Mouse (Mus musculus): ENCODE results near the gene Pvalb. TPM values are rescaled to one million over a fixed set of nuclear protein-coding genes. Genes with fewer than 3 reads are reported as not detected.

Pvalb gene
- total RNA-seq, 2 experiments from 2014 or later, result 0.29 TPM; not detected in 1

DNA sequence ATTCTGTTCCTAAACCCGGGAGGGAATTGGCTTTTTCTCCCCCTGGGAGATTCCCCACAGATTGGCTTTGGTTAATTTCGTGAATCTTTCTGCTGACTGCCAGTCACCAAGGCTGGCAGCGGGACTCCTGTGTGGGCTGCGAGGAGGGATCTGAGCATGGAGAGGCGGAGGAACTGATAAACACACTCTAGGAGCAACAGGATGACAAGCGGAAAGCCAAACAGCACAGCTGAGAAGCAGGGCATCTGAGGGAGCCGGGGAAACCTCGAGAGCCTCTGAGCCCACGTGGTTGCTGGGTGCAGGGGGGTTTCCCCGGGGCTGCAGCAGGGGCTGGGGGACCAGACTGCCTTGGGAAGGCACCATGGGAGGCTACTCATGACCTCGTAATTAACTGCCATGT, 36.6 kb downstream of the Pvalb start:
- DNase-seq, result no peak
- intact Hi-C loops (cut with DNase I), result no loop called here

DNA sequence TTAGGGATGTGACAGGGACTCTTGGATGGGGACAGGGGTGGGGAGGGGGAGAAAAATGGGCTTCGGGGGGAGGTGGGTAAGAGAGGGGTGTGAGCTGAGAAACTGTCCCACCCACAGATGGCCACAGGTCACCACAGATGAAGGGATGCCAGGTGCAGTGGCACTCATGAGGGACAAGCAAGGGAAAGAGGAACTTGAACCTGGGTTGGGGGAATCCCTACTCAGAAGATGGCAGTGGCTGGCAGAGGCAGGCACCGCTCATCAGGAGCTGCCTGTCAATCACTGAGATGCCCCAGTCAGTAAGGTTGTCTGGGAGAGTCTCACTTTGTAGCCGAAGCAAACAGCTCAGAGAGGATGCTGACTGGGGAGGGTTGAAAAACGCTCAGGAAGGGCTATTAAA, 40.9 kb downstream of the Pvalb start:
- DNase-seq, result no peak
- intact Hi-C loops (cut with DNase I), result no loop called here

DNA sequence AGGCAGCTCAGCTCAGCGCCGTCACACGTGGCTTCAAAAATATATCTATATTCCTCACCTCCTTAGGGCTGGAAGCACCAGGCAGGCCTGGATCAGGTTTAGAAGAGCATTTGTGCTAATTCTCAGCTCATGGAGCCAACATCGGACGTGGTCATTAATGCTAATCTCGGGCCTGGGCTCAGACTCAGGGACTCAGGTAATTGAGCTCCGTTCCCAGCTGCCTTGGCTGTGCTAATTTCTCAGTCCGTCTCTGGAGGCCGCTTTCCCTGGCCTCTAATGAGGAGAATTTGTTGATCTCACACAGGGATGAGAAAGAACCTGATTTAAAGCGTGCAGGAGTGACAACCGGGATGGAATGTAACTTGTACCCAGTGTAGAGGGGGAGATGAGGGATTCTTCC, 41.7 kb downstream of the Pvalb start:
- no peak for DNase-seq
- intact Hi-C loops (cut with DNase I), result no loop called here

DNA sequence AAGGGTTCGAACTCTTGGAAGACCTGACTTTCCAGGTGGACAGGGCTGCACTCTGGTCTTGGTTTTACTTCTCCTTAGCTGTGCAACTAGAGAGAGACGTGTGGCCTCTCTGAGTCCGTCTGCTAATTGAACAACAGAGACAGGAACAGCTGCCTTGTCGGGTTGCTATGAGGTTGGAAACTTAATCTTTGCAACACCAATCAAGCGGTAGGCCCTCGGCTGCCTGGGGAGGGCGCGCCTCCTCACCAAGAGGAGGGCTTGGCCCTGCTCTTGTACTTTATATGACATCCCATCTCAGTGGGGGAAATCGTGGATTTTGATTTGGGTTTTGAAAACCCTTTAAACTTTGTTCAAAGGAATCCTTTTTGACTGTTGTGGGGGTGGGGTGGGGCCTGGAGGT, 44.3 kb downstream of the Pvalb start:
- no peak for DNase-seq
- intact Hi-C loops (cut with DNase I), result no loop called here

DNA sequence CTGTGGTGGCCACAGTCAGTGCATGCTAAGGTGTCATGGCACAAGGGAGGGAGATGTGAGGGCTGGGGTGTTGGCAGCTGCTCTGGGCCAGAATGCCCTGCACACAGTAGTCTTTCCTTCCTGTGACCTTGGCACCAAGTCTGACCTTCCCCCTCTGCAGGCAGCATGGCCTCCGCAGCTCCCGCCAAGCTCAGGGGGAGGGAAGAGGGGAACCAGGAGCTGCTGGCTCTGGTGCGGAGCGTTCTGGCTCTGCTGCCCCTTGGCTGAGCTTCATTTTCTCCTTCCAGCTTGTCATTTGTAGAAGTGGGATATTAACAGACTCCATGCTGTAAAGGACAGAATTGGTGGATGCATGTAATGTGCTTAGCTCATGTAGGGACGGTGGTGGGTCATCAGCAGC, 47.9 kb downstream of the Pvalb start:
- DNase-seq, result no peak
- intact Hi-C loops (cut with DNase I), result no loop called here

DNA sequence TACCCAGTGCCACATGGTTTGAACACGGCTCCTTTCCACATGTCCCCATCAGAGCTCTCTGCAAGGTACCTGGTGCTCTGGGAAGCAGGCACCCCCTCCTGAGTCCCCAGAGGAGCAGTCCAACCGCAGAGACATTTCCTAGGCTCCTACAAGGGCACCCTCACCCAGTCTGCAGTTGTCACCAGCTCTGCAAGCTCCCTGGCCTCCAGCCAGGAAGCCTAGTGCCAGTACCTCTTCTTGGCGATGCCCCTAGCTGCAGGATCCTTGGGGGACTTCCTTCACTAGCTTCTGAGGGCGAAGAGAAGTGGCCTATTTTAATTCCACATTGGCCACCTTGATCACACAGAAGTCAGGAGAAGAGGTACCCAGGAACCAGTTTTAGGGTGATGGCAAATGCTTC, 48.4 kb downstream of the Pvalb start:
- no peak for DNase-seq
- intact Hi-C loops (cut with DNase I), result no loop called here

DNA sequence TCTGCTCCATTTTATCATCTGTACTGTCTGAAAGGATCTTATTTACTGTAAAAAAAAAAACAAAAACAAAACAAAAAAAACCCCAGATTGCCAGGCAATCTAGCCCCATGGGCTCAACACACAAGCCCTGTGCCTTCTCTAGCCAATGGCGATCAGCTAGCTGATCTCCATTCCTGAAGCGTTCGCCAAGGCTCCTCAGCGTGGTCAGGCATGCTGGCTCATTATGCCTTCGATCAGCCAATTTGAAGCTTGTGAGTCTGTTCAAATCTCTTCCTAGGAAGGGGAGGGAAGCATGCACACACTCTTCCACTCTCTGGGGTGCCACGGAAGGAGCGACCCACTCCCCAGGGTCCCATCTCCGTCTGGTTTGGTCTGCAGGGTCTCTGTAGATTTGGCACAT, 48.9 kb downstream of the Pvalb start:
- intact Hi-C loops (cut with DNase I), result no loop called here

DNA sequence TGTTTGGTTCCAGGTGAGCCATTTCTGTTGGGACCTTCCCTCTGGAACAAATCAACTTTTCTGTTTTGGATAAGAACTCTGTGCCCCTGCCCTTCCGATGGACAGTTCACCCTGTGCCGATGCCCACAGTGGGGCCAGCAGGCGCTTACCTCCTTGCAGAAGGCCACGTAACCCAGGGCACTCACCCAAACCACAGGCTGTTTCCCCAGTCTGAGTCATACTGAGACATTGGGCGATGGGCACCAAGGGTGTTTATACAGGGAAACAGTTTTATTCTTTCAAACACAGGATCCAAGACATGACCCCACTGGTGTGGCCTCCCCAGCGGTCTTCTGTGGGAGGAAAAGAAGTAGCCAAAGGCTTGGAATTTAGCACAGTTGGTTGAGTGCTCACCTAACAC, 50.8 kb downstream of the Pvalb start:
- DNase-seq, result no peak
- intact Hi-C loops (cut with DNase I), result no loop called here

More for the DNA sequence above, 48.9 kb downstream of the Pvalb start:
- DNase-seq, result no peak

DNA sequence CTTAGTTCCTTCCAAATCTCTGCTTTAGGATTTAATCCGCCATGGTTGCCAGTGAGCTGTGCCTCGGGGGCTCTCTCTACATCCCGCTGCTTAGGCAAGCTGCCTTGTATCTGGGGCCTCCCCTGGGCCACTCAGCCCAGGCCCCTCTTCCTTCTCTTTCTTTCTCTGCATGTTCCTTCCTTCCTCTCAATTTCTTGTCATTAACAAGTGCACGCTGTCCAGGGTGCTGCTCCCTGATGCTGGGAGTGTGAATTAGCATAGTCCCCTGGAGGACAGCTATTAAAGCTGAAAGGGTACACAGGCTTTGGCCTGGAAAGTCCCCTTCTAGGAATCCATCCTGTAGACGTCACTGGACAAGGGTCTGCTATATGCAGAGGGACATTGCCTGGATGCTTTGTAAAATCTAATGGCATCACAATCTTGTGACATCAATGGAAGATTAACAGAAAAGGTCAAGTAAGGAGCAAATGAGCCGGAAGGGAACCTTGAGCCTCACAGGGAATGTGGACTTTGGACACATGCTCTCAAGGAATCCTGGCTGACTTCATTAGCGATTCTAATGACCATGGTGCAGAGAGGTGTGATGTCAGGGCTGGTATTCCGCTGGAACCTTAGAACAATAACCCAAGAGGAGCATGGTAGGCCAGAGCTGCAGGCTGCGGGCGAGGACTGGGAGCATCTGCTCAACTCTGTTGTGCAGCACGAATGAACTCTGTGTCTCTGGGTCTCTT, 53.0 kb downstream of the Pvalb start:
- intact Hi-C loops (cut with DNase I), result no loop called here

DNA sequence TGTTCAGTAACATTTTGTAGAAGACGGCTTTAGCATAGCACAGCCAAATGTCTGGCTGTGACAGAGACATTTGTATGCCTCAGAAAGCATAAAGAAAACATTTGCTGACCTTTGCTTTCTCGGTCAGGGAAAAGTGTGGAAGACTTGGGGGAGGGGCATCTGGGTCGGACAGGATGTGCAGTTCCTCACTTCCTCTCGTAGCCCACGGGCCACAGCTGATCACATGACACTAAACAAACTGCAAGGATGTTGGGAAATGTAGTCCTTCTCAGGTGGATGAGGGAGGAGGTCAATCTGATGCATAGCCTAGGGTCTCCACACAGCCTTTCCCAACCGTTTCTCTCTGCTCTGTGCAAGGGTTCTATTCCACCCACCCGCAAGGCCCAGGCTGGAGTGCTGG, 57.6 kb downstream of the Pvalb start:
- no peak for DNase-seq
- intact Hi-C loops (cut with DNase I), result no loop called here

More for the DNA sequence above, 53.0 kb downstream of the Pvalb start:
- no peak for DNase-seq

Other genes starting within 250 kb of the Pvalb start
- under 1 TPM; 0.41 to 0.59 TPM for gene Foxred2, start 249.7 kb downstream of the Pvalb start, total RNA-seq (2021)
- gene Eif3d, start 235.6 kb downstream of the Pvalb start, total RNA-seq (2021), result 10 to 100 TPM; 72.3 to 75.6 TPM
- gene Cacng2, start 86.4 kb downstream of the Pvalb start, total RNA-seq (2021), result not detected
- 10 to 100 TPM; 11.3 to 12.8 TPM for gene Ift27, start 32.3 kb downstream of the Pvalb start, total RNA-seq (2021)
- 1 to 10 TPM; 2.5 to 2.9 TPM for gene Ncf4, start 38.4 kb upstream of the Pvalb start, total RNA-seq (2021)
- gene Csf2rb2, start 99.3 kb upstream of the Pvalb start, total RNA-seq (2021), result 1 to 10 TPM in 1 of 2 experiments, under 1 TPM in 1; 0.76 to 1.7 TPM
- gene Csf2rb, start 119.4 kb upstream of the Pvalb start, total RNA-seq (2021), result 1 to 10 TPM; 2.2 to 3.1 TPM
- not detected for gene Tex33, start 189.5 kb upstream of the Pvalb start, total RNA-seq (2021)
- gene Tst, start 199.5 kb upstream of the Pvalb start, total RNA-seq (2021), result 10 to 100 TPM; 11.2 to 13.7 TPM
- gene Mpst, start 200.0 kb upstream of the Pvalb start, total RNA-seq (2021), result 10 to 100 TPM; 28.1 to 31.0 TPM
- 10 to 100 TPM; 53.9 to 54.3 TPM for gene Kctd17, start 222.2 kb upstream of the Pvalb start, total RNA-seq (2021)

All from heart, postnatal 14 days (tissue).